Mouse (Mus musculus) CH12.LX (cell line): ENCODE results near the gene Angptl8. TPM values are rescaled to one million over a fixed set of nuclear protein-coding genes. Genes with fewer than 3 reads are reported as not detected.
A peak's percentile ranks its signal among the peaks of the same experiment; 100 is the strongest.
"Not testable (repeated sequence)": the region's sequence is repeated elsewhere in the genome, so short reads cannot be mapped to it uniquely, and the experiment has no call there.

Source experiments
- DNase-seq: peaks from one replicate; pipeline ENCODE4 v3.0.0-alpha.2; 2013; ENCODE audit errors: extremely low read depth
- H3K27ac ChIP-seq: 2 replicates; pipeline ENCODE4 v1.5.1; 2012; ENCODE audit warnings: low read depth, mild to moderate bottlenecking, control low read depth, moderate library complexity; ENCODE audit not compliant: insufficient read depth
- H3K27me3 ChIP-seq: replicated peaks from 2 replicates; pipeline ENCODE3; 2012; ENCODE audit warnings: inconsistent platforms
- H3K36me3 ChIP-seq, 2 experiments: replicated peaks in 1 of 2; 2 replicates each; pipeline versions ENCODE3 to v1.6.1; 2012; ENCODE audit warnings: inconsistent platforms in 1 of 2, low read length in 1 of 2, mild to moderate bottlenecking in 1 of 2, mixed read lengths in 1 of 2, moderate library complexity in 1 of 2; ENCODE audit not compliant: control insufficient read depth in 1 of 2, insufficient read depth in 1 of 2
- H3K4me1 ChIP-seq, 2 experiments: 2 replicates each; pipeline ENCODE4 v1.6.1; 2012; ENCODE audit warnings: inconsistent platforms in 1 of 2, moderate library complexity in 1 of 2; ENCODE audit not compliant: insufficient read depth in 2 of 2, control insufficient read depth in 1 of 2
- H3K4me2 ChIP-seq: 2 replicates; pipeline ENCODE4 v1.6.1; 2012; ENCODE audit warnings: low read depth, mild to moderate bottlenecking, control low read depth; ENCODE audit not compliant: poor library complexity, insufficient read depth, severe bottlenecking
- H3K4me3 ChIP-seq, 3 experiments: fragments of 150-350 bp in 1 of 3; sonication (generic) in 1 of 3; replicated peaks in 1 of 3; 2 replicates each; pipeline versions ENCODE3 to v1.5.1; 2011 to 2012; ENCODE audit warnings: low read depth in 2 of 3, low read length in 2 of 3, mild to moderate bottlenecking in 2 of 3, moderate library complexity in 2 of 3, control low read depth in 1 of 3, improper control_type of control experiment in 1 of 3, inconsistent platforms in 1 of 3, mixed read lengths in 1 of 3; ENCODE audit not compliant: poor library complexity in 1 of 3
- H3K79me2 ChIP-seq: replicated peaks from 2 replicates; pipeline ENCODE4 v1.6.1; 2012; ENCODE audit warnings: mild to moderate bottlenecking, moderate library complexity; ENCODE audit not compliant: control insufficient read depth, poor library complexity, insufficient read depth, severe bottlenecking; ENCODE audit errors: extremely low read depth
- H3K9ac ChIP-seq: 2 replicates; pipeline ENCODE4 v1.6.1; 2012; ENCODE audit warnings: low read depth, mild to moderate bottlenecking, control low read depth, moderate library complexity; ENCODE audit not compliant: insufficient read depth
- H3K9me3 ChIP-seq: replicated peaks from 2 replicates; pipeline ENCODE3; 2012; ENCODE audit warnings: low read length, inconsistent platforms, mixed read lengths
- CHD1 ChIP-seq: IDR thresholded peaks from 2 replicates; pipeline ENCODE4 v1.6.1; 2012; ENCODE audit warnings: low read depth, low read length, improper control_type of control experiment, inconsistent platforms
- CTCF ChIP-seq, 2 experiments: IDR thresholded peaks in 1 of 2; conservative IDR thresholded peaks in 1 of 2; 2 replicates each; pipeline ENCODE4 v1.5.1; 2011 to 2012; ENCODE audit warnings: low read depth in 2 of 2, low read length in 2 of 2, improper control_type of control experiment in 1 of 2, inconsistent platforms in 1 of 2, mild to moderate bottlenecking in 1 of 2, moderate library complexity in 1 of 2
- MAFK ChIP-seq: IDR thresholded peaks from 2 replicates; pipeline ENCODE4 v1.6.1; 2011; ENCODE audit warnings: low read length, improper control_type of control experiment; ENCODE audit not compliant: insufficient replicate concordance
- MAZ ChIP-seq: IDR thresholded peaks from 2 replicates; pipeline ENCODE4 v1.6.1; 2012; ENCODE audit warnings: low read depth, mild to moderate bottlenecking, inconsistent platforms, low read length, improper control_type of control experiment, moderate library complexity
- MEF2A ChIP-seq: IDR thresholded peaks from 2 replicates; pipeline ENCODE4 v1.6.1; 2014; ENCODE audit warnings: low read depth, mild to moderate bottlenecking, inconsistent platforms, low read length, improper control_type of control experiment, borderline replicate concordance
- MXI1 ChIP-seq: IDR thresholded peaks from 2 replicates; pipeline ENCODE4 v1.6.1; 2011; ENCODE audit warnings: mild to moderate bottlenecking, low read depth, low read length, improper control_type of control experiment
- NELFE ChIP-seq: IDR thresholded peaks from 2 replicates; pipeline ENCODE4 v1.6.1; 2011; ENCODE audit warnings: low read depth, low read length, improper control_type of control experiment
- POLR2A ChIP-seq: IDR thresholded peaks from 2 replicates; pipeline ENCODE4 v1.6.1; 2011; ENCODE audit warnings: low read depth, mild to moderate bottlenecking, improper control_type of control experiment, low read length
- RAD21 ChIP-seq: IDR thresholded peaks from 2 replicates; pipeline ENCODE4 v1.6.1; 2011; ENCODE audit warnings: low read depth, mild to moderate bottlenecking, low read length, improper control_type of control experiment, moderate library complexity
- SIN3A ChIP-seq: IDR thresholded peaks from 2 replicates; pipeline ENCODE4 v1.6.1; 2012; ENCODE audit warnings: low read length, improper control_type of control experiment, inconsistent platforms
- SMC3 ChIP-seq: IDR thresholded peaks from 2 replicates; pipeline ENCODE4 v1.6.1; 2011; ENCODE audit warnings: low read depth, low read length, improper control_type of control experiment
- ZC3H11A ChIP-seq: IDR thresholded peaks from 2 replicates; pipeline ENCODE4 v1.6.1; 2012; ENCODE audit warnings: low read depth, mild to moderate bottlenecking, inconsistent platforms, low read length, improper control_type of control experiment
- ZKSCAN1 ChIP-seq: IDR thresholded peaks from 2 replicates; pipeline ENCODE4 v1.6.1; 2012; ENCODE audit warnings: low read depth, inconsistent platforms, low read length, improper control_type of control experiment, borderline replicate concordance
- dilution Hi-C: fragments of 300-500 bp; cut with MboI; formaldehyde crosslinking; loops from 2 replicates; pipeline ENCODE4 v1.14.3; 2020; ENCODE audit warnings: low sequenced_read_pairs; ENCODE audit not compliant: extremely low pct_unique_long_range_greater_than_20kb, extremely low pct_ligation_motif_present
- in situ Hi-C: fragments of 300-500 bp; cut with MboI; formaldehyde crosslinking; loops from 3 replicates; pipeline ENCODE4 v1.14.3; 2019; ENCODE audit warnings: low sequenced_read_pairs, low pct_ligation_motif_present, low pct_unique_long_range_greater_than_20kb, mixed read lengths
- polyA plus RNA-seq: library from polyadenylated mRNA; unstranded; fragments of >175 nt; gene quantifications from 2 replicates; pipeline ENCODE4 v1.2.1, GENCODE M21; 2012; ENCODE audit warnings: low read depth; ENCODE audit not compliant: insufficient read length
- total RNA-seq, 2 experiments: library from RNA; depleted of rRNA; stranded (reverse); fragments of 300-350 nt in 1 of 2; fragments of >200 nt in 1 of 2; gene quantifications; 2 replicates each; pipeline ENCODE4 v1.2.3; 2012 to 2014

The Angptl8 gene
- total and polyA plus RNA-seq, 3 experiments = not detected

- H3K4me3 ChIP-seq = no peak overlapping the region
- in situ Hi-C loops = no loop called here
- H3K27me3 ChIP-seq = peaks cover 62% of the 10 kb centered on the region
These were observed 32.4 kb downstream of the Angptl8 start for GRCm38 (mm10) chr9:21867726-21868125.

GRCm38 (mm10) chr9:21869290-21869689 is 34.0 kb downstream of the Angptl8 start:
- H3K9ac ChIP-seq, H3K4me1 ChIP-seq, H3K9me3 ChIP-seq, H3K4me2 ChIP-seq, H3K27ac ChIP-seq, H3K36me3 ChIP-seq, H3K4me3 ChIP-seq, in situ Hi-C loops, H3K79me2 ChIP-seq, dilution Hi-C loops, DNase-seq: not testable (repeated sequence)
- peaks cover 67% of the 10 kb centered on the region for H3K27me3 ChIP-seq
- TF ChIP-seq CTCF (conservative IDR thresholded peaks at IDR 0.05 in 1 of 2, IDR thresholded peaks at IDR 0.05 in 1 of 2; ENCODE audit: low read depth in 2 of 2, low read length in 2 of 2) = peak in 1 of 2 experiments; percentile 39; a peak in 2 of 4 replicates

More at GRCm38 (mm10) chr9:21867726-21868125, 32.4 kb downstream of the Angptl8 start:
- DNase-seq = no peak
- TF ChIP-seq CHD1 (no peak), MXI1 (no peak), MEF2A (no peak), POLR2A (no peak), ZC3H11A (no peak), MAFK (no peak), ZKSCAN1 (no peak)
- Histone ChIP-seq H3K9ac (no peak overlapping the region), H3K9me3 (peaks cover 2% of the 10 kb centered on the region), H3K36me3 (no peaks in the 10 kb centered on the region), H3K4me1 (0 out of 4 replicates have a peak, but pooled peaks cover 0 to 2% of the 10 kb centered on the region in 2 experiments), H3K4me2 (no peak overlapping the region), H3K79me2 (no peaks in the 10 kb centered on the region), H3K27ac (no peak overlapping the region)
- dilution Hi-C loops = no loop called here

- H3K27me3 ChIP-seq = peaks cover 62% of the 10 kb centered on the region
- no peaks in the 10 kb centered on the region for H3K79me2 ChIP-seq
- dilution Hi-C loops (no loop called here), in situ Hi-C loops (no loop called here)
- TF ChIP-seq SIN3A = no peak
- peak; percentile 93 to 96 for TF ChIP-seq CTCF (conservative IDR thresholded peaks at IDR 0.05 in 1 of 2, IDR thresholded peaks at IDR 0.05 in 1 of 2; ENCODE audit: low read depth in 2 of 2, low read length in 2 of 2)
- peak; percentile 78 for TF ChIP-seq SMC3
- TF ChIP-seq RAD21 = peak; percentile 89
- peak; percentile 25; the same call in 1 of the 2 replicates for TF ChIP-seq NELFE
- TF ChIP-seq MAZ = peak; percentile 57; the same call in 1 of the 2 replicates
- TF ChIP-seq MXI1 = no peak
- 0 out of 4 replicates have a peak, but pooled peaks cover 0 to 2% of the 10 kb centered on the region in 2 experiments for H3K4me1 ChIP-seq
- H3K4me2 ChIP-seq = peak overlapping the region; percentile 74
- no peak overlapping the region for H3K27ac ChIP-seq
- no peaks in the 10 kb centered on the region for H3K36me3 ChIP-seq
- no peak overlapping the region for H3K4me3 ChIP-seq
- H3K9me3 ChIP-seq = no peaks in the 10 kb centered on the region
- peak; percentile 43 for DNase-seq
- no peak overlapping the region for H3K9ac ChIP-seq
These were observed 35.7 kb downstream of the Angptl8 start for GRCm38 (mm10) chr9:21870879-21871524.
